Mouse (Mus musculus) heart, postnatal 0 days (tissue): Measurements from ENCODE around the gene a.

ENCODE experiments used
- CTCF ChIP-seq: IDR thresholded peaks from 2 replicates; pipeline ENCODE4 v1.5.1; 2016; ENCODE audit warnings: antibody characterized with exemption, control low read depth, low read depth
- EP300 ChIP-seq: IDR thresholded peaks from 2 replicates; pipeline ENCODE4 v1.6.1; 2016; ENCODE audit warnings: antibody characterized with exemption, low read depth

DNA sequence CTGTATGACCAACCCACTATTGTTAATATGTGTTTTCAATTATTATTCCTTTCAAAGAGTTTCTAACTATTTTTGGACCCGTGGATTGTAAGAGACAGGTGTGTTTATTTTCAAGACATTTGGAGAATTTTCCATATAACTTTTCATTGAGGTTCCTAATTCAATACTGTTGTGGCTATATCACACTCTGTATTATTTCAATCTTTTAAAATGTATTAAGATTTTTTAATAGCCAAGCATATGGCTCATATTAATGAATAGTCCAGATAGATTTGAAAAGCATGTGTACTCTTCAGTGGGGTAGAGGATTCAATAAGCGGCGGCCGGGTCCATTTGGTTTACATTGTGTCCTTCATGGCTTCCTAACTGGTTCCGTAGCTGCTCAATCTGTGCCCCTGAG lies 168.3 kb downstream of the a start:
- TF ChIP-seq CTCF: no peak
- TF ChIP-seq EP300: no peak
